Mouse (Mus musculus): ENCODE results near the gene Dao. TPM values are rescaled to one million over a fixed set of nuclear protein-coding genes. Genes with fewer than 3 reads are reported as not detected.

The Dao gene
- total and polyA plus RNA-seq, 3 experiments = 1.4 to 3.6 (median 1.9) TPM

DNA sequence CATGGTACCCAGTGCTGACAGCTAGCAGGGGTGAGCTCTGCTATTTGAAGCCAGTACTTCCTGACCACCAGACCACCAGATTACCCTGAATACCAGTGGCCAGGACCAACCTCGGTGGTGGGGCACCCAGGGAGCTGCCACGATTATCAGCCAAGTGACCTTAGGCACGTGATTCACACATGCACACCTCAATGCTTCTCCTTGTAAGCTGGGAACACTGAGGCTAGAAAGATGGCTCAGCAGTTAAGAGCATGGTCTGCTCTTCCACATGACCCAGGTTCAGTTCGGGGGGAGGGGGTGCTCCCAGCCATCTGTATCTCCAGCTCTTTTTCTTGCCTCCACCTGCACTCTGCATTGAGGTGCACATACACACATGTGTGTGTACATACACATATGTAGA, 5.5 kb downstream of the Dao start:
- no peak overlapping the region for H3K27ac ChIP-seq (ENCODE audit: insufficient read depth, low read depth)
- no peaks in the 10 kb centered on the region for H3K4me1 ChIP-seq (ENCODE audit: control insufficient read depth in 1 of 2, insufficient read depth in 2 of 2)
- in situ Hi-C loops (cut with MboI; ENCODE audit: low pct_ligation_motif_present, low pct_unique_long_range_greater_than_20kb, low sequenced_read_pairs) (no loop called here), dilution Hi-C loops (cut with MboI; ENCODE audit: extremely low pct_ligation_motif_present, extremely low pct_unique_long_range_greater_than_20kb, low sequenced_read_pairs) (no loop called here)
- TF ChIP-seq SIN3A (IDR thresholded peaks at IDR 0.05; ENCODE audit: low read length) (no peak), CTCF (conservative IDR thresholded peaks at IDR 0.05 in 1 of 2, IDR thresholded peaks at IDR 0.05 in 1 of 2; ENCODE audit: low read depth in 2 of 2, low read length in 2 of 2) (no peak), JUND (conservative IDR thresholded peaks at IDR 0.05; ENCODE audit: low read depth, low read length) (no peak), CHD2 (IDR thresholded peaks at IDR 0.05; ENCODE audit: low read length) (no peak), TCF12 (IDR thresholded peaks at IDR 0.05; ENCODE audit: low read depth, low read length) (no peak), USF1 (IDR thresholded peaks at IDR 0.05; ENCODE audit: low read depth, low read length) (no peak), SMC3 (IDR thresholded peaks at IDR 0.05; ENCODE audit: low read depth, low read length) (no peak), IRF4 (IDR thresholded peaks at IDR 0.05; ENCODE audit: low read depth, low read length) (no peak), POLR2AphosphoS2 (IDR thresholded peaks at IDR 0.05; ENCODE audit: low read depth, low read length) (no peak), RAD21 (IDR thresholded peaks at IDR 0.05; ENCODE audit: low read depth, low read length) (no peak), CHD1 (IDR thresholded peaks at IDR 0.05; ENCODE audit: low read depth, low read length) (no peak)
- H3K9ac ChIP-seq (ENCODE audit: insufficient read depth, low read depth) = no peak overlapping the region
- no peaks in the 10 kb centered on the region for H3K79me2 ChIP-seq (replicated peaks; ENCODE audit: control insufficient read depth, extremely low read depth, insufficient read depth, poor library complexity, severe bottlenecking)
- no peak for DNase-seq (ENCODE audit: extremely low read depth)
- no peaks in the 10 kb centered on the region for H3K27me3 ChIP-seq (replicated peaks)
- H3K4me3 ChIP-seq (replicated peaks in 1 of 3; ENCODE audit: low read depth in 2 of 3, low read length in 2 of 3, poor library complexity in 1 of 3) = no peak overlapping the region
- no peaks in the 10 kb centered on the region for H3K9me3 ChIP-seq (replicated peaks; ENCODE audit: low read length)
- no peak overlapping the region for H3K4me2 ChIP-seq (ENCODE audit: insufficient read depth, low read depth, poor library complexity, severe bottlenecking)
- no peaks in the 10 kb centered on the region for H3K36me3 ChIP-seq (replicated peaks in 1 of 2; ENCODE audit: control insufficient read depth in 1 of 2, insufficient read depth in 1 of 2, low read length in 1 of 2)

DNA sequence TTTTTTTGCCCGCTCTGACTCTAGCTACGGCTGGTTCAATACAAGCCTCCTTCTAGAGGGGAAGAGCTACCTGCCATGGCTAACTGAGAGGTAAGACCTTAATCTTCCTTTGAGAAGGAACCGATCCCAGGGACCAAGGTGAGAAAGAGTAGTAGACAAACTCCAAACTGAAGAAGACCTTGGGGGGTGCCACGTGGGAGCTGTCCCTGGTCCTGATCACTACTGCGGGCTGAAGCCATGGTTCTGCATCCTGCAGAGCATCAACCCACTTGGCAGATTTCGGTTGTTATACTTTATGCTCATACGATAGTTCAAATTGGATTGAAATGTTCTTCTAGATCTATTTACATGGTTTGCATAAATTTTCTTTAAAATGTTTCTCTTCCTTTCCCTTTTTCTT, 11.6 kb downstream of the Dao start:
- H3K9me3 ChIP-seq (replicated peaks; ENCODE audit: low read length) = no peaks in the 10 kb centered on the region
- H3K27ac ChIP-seq (ENCODE audit: insufficient read depth, low read depth) = no peak overlapping the region
- dilution Hi-C loops (cut with MboI; ENCODE audit: extremely low pct_ligation_motif_present, extremely low pct_unique_long_range_greater_than_20kb, low sequenced_read_pairs) = no loop called here
- H3K79me2 ChIP-seq (replicated peaks; ENCODE audit: control insufficient read depth, extremely low read depth, insufficient read depth, poor library complexity, severe bottlenecking) = no peaks in the 10 kb centered on the region
- TF ChIP-seq CHD2 (IDR thresholded peaks at IDR 0.05; ENCODE audit: low read length) (no peak), MXI1 (IDR thresholded peaks at IDR 0.05; ENCODE audit: low read depth, low read length) (peak; percentile 89)
- DNase-seq (ENCODE audit: extremely low read depth) = no peak
- no peak overlapping the region for H3K9ac ChIP-seq (ENCODE audit: insufficient read depth, low read depth)
- H3K4me2 ChIP-seq (ENCODE audit: insufficient read depth, low read depth, poor library complexity, severe bottlenecking) = no peak overlapping the region
- in situ Hi-C loops (cut with MboI; ENCODE audit: low pct_ligation_motif_present, low pct_unique_long_range_greater_than_20kb, low sequenced_read_pairs) = no loop called here
- H3K27me3 ChIP-seq (replicated peaks) = no peaks in the 10 kb centered on the region
- no peak overlapping the region for H3K4me3 ChIP-seq (replicated peaks in 1 of 3; ENCODE audit: low read depth in 2 of 3, low read length in 2 of 3, poor library complexity in 1 of 3)
- peaks cover 0 to 3% of the 10 kb centered on the region in 2 experiments; a peak in 1 of 4 replicates for H3K4me1 ChIP-seq (ENCODE audit: control insufficient read depth in 1 of 2, insufficient read depth in 2 of 2)
- no peaks in the 10 kb centered on the region for H3K36me3 ChIP-seq (replicated peaks in 1 of 2; ENCODE audit: control insufficient read depth in 1 of 2, insufficient read depth in 1 of 2, low read length in 1 of 2)

DNA sequence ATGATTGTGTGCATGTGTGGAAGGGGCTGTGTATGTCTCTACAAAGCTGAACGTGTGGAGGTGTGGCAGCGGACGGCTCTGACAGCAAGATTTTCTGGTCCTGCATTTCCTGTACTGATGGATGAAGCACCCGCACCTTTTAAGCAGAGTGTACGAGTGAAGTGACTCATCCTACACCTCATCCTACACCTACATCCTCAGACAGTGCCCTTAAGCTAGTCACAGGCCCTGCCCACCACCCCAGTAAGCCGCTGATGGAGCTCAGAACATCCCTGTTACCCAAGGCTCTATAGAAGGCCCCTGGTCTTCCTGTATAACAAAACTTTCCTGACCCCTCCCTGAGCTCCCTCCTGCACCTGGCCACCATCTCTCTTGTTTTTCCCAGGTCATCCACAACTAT, 20.9 kb downstream of the Dao start:
- peaks cover 2 to 3% of the 10 kb centered on the region in 2 experiments; a peak in 2 of 4 replicates for H3K4me1 ChIP-seq (ENCODE audit: control insufficient read depth in 1 of 2, insufficient read depth in 2 of 2)
- H3K4me3 ChIP-seq (replicated peaks in 1 of 3; ENCODE audit: low read depth in 2 of 3, low read length in 2 of 3, poor library complexity in 1 of 3) = no peak overlapping the region
- in situ Hi-C loops (cut with MboI; ENCODE audit: low pct_ligation_motif_present, low pct_unique_long_range_greater_than_20kb, low sequenced_read_pairs) = no loop called here
- H3K27ac ChIP-seq (ENCODE audit: insufficient read depth, low read depth) = no peak overlapping the region
- no peak overlapping the region for H3K4me2 ChIP-seq (ENCODE audit: insufficient read depth, low read depth, poor library complexity, severe bottlenecking)
- no peaks in the 10 kb centered on the region for H3K27me3 ChIP-seq (replicated peaks)
- dilution Hi-C loops (cut with MboI; ENCODE audit: extremely low pct_ligation_motif_present, extremely low pct_unique_long_range_greater_than_20kb, low sequenced_read_pairs) = no loop called here
- DNase-seq (ENCODE audit: extremely low read depth) = no peak
- TF ChIP-seq ELF1 (IDR thresholded peaks at IDR 0.05; ENCODE audit: low read depth, low read length) = no peak
- no peak for TF ChIP-seq MYC (IDR thresholded peaks at IDR 0.05; ENCODE audit: low read depth, low read length)
- TF ChIP-seq HCFC1 (IDR thresholded peaks at IDR 0.05; ENCODE audit: low read depth, low read length) = no peak
- TF ChIP-seq CTCF (conservative IDR thresholded peaks at IDR 0.05 in 1 of 2, IDR thresholded peaks at IDR 0.05 in 1 of 2; ENCODE audit: low read depth in 2 of 2, low read length in 2 of 2) = no peak
- no peak for TF ChIP-seq ZMIZ1 (IDR thresholded peaks at IDR 0.05; ENCODE audit: low read depth, low read length)
- TF ChIP-seq TBP (conservative IDR thresholded peaks at IDR 0.05; ENCODE audit: low read depth, low read length) = no peak
- no peak for TF ChIP-seq POLR2AphosphoS2 (IDR thresholded peaks at IDR 0.05; ENCODE audit: low read depth, low read length)
- TF ChIP-seq SIN3A (IDR thresholded peaks at IDR 0.05; ENCODE audit: low read length) = no peak
- no peak for TF ChIP-seq ETS1 (conservative IDR thresholded peaks at IDR 0.05; ENCODE audit: low read depth, low read length)
- TF ChIP-seq PAX5 (IDR thresholded peaks at IDR 0.05; ENCODE audit: low read length) = no peak
- no peaks in the 10 kb centered on the region for H3K36me3 ChIP-seq (replicated peaks in 1 of 2; ENCODE audit: control insufficient read depth in 1 of 2, insufficient read depth in 1 of 2, low read length in 1 of 2)
- no peaks in the 10 kb centered on the region for H3K79me2 ChIP-seq (replicated peaks; ENCODE audit: control insufficient read depth, extremely low read depth, insufficient read depth, poor library complexity, severe bottlenecking)
- no peaks in the 10 kb centered on the region for H3K9me3 ChIP-seq (replicated peaks; ENCODE audit: low read length)
- H3K9ac ChIP-seq (ENCODE audit: insufficient read depth, low read depth) = no peak overlapping the region

Data from CH12.LX (cell line).